Mouse (Mus musculus): ENCODE measurements around the gene Cfap61.

GRCm38 (mm10) chr2:146250236-146250904 is 315.8 kb downstream of the Cfap61 start:
- TF ChIP-seq POLR2A (IDR thresholded peaks at IDR 0.05; ENCODE audit: control insufficient read depth, extremely low read depth, insufficient read depth, low read length, poor library complexity) (no peak), CTCF (IDR thresholded peaks at IDR 0.05; ENCODE audit: borderline replicate concordance, control insufficient read depth, extremely low read depth, insufficient read depth, low read length, poor library complexity) (no peak)
